Mouse (Mus musculus) heart, postnatal 14 days (tissue): Measurements from ENCODE around the gene Sccpdh. TPM values are rescaled to one million over a fixed set of nuclear protein-coding genes. Genes with fewer than 3 reads are reported as not detected.

Experiments used
- DNase-seq, 2 experiments: peaks; one replicate each; pipeline ENCODE4 v3.0.0; 2021 to 2022
- intact Hi-C: fragments of 180-260 bp; cut with DNase I; formaldehyde crosslinking; loops from one replicate; pipeline ENCODE4 v1.15.1; 2025
- total RNA-seq, 2 experiments: library from RNA; stranded (reverse); gene quantifications; 2 replicates each; pipeline ENCODE4 v1.2.3; 2021

Gene Sccpdh
- total RNA-seq, 2 experiments from 2014 or later, result 61.0 to 65.4 TPM

DNA sequence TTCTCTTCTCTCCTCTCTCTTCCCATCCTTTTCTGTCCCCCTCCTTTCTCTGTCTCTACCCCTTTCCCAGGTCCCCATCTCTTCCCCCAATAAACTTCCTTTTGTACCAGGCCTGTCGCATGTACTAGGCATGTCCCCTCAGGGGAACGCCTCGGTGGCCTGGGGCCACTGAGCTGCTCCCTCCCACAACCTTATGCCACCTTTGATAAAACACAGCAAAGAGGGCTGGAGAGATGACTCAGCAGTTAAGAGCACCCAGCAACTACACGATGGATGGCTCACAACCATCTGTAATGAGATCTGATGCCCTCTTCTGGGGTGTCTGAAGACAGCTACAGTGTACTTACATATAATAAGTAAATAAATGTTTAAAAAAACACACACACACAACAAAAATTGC lies 47.8 kb downstream of the Sccpdh start:
- no peak for DNase-seq
- intact Hi-C loops, result no loop called here

DNA sequence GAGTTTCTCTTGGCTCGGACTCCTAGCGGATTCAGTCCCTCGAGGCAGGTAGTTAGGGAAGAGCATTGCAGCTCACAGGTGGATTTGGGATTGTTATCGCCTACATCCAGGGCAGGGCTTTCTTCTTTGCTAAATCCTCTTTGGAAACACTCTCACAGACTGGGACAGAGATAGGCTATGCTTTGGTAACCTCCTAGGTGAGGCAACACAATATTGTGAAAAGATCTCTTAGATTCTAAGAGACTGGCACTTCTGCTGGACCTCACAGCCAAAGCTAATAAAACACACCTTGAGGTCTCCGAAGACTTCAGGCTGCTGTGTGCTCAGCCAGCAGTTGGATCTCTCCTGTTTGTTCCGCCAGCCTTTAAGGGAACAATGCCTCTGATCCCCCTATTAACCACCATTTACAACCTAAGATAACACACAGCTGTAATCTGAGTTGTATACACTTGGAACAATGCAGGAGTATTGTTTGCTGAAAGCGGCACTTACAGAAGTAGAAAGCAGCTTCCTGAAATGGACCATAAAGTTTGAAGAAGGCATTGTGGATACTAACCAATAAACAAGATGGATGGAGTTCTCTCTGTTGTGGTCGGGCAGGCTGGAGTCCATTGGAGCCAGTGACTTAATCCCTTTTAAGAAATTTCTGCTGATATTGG lies 54.9 kb downstream of the Sccpdh start:
- no peak for DNase-seq
- intact Hi-C loops, result no loop called here

DNA sequence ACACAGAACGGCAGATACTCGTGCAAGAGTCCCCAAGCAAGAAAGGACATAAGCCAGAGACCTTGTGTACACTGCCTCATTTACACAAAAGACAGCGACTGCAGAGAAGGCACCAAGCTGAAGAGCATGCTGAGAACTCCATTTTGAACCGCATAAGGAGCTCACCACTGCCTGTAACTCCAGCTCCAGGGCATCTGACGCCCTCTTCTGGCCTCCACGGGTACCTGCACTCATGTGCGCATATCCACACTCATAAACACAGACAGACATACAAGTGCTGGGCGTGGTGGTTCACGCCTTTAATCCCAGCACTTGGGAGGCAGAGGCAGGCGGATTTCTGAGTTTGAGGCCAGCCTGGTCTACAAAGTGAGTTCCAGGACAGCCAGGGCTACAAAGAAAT lies 60.7 kb downstream of the Sccpdh start:
- DNase-seq, result no peak
- intact Hi-C loops, result no loop called here

- DNase-seq, result peak in 1 of 2 experiments; percentile 26
- intact Hi-C loops, result loop anchor here (10.0 kb wide), 1 partner anchor 87 kb away; no protein-coding TSS in a partner anchor
These were observed 63.4 kb downstream of the Sccpdh start for GRCm38 (mm10) chr1:179731391-179731790.

- DNase-seq, result peak; percentile 68 to 78
- intact Hi-C loops, result loop anchor here (5.0 to 10.0 kb wide), 3 partner anchors 90 to 232 kb away; no protein-coding TSS in a partner anchor
These were observed 66.8 kb downstream of the Sccpdh start for GRCm38 (mm10) chr1:179734500-179735474.

GRCm38 (mm10) chr1:179736483-179736882 lies 68.5 kb downstream of the Sccpdh start:
- DNase-seq, result no peak
- intact Hi-C loops, result loop anchor here (5.0 to 10.0 kb wide), 3 partner anchors 92 to 234 kb away; no protein-coding TSS in a partner anchor

Other genes with a start within 250 kb of the Sccpdh start
- 1 to 10 TPM; 5.9 to 9.3 TPM for gene Smyd3, start 150.2 kb upstream of the Sccpdh start, total RNA-seq
- gene Tfb2m, start 121.9 kb upstream of the Sccpdh start, total RNA-seq, result 10 to 100 TPM; 33.9 to 42.3 TPM
- 10 to 100 TPM; 43.6 to 51.9 TPM for gene Cnst, start 121.8 kb upstream of the Sccpdh start, total RNA-seq
- gene Kif28, start 77.1 kb downstream of the Sccpdh start, total RNA-seq, result under 1 TPM; 0.41 to 0.72 TPM
- gene Gm10518, start 135.2 kb downstream of the Sccpdh start, total RNA-seq, result not detected
- 10 to 100 TPM; 21.9 to 22.8 TPM for gene Ahctf1, start 135.5 kb downstream of the Sccpdh start, total RNA-seq